Mouse (Mus musculus) bone marrow, adult 2 months (tissue): ENCODE measurements around the gene Fndc9. TPM values are rescaled to one million over a fixed set of nuclear protein-coding genes. Genes with fewer than 3 reads are reported as not detected.
A peak's percentile ranks its signal among the peaks of the same experiment; 100 is the strongest.

Experiments used
- H3K27ac ChIP-seq: fragments of 200-500 bp; 2 replicates; pipeline ENCODE4 v1.5.1; 2012; ENCODE audit warnings: low read depth, mild to moderate bottlenecking, control low read depth, inconsistent platforms, low read length; ENCODE audit not compliant: control insufficient read depth, poor library complexity, insufficient read depth
- H3K4me1 ChIP-seq: fragments of 200-500 bp; 2 replicates; pipeline ENCODE4 v1.6.1; 2011; ENCODE audit warnings: low read length; ENCODE audit not compliant: control insufficient read depth, insufficient read depth
- H3K4me3 ChIP-seq: fragments of 200-500 bp; replicated peaks from 2 replicates; pipeline ENCODE3; 2011; ENCODE audit warnings: mild to moderate bottlenecking, low read depth, low read length, control low read depth; ENCODE audit not compliant: control insufficient read depth
- CTCF ChIP-seq: fragments of 200-500 bp; IDR thresholded peaks from 2 replicates; pipeline ENCODE4 v1.5.1; 2011; ENCODE audit warnings: low read length, control low read depth; ENCODE audit not compliant: control insufficient read depth, insufficient read depth
- POLR2A ChIP-seq: fragments of 200-500 bp; IDR thresholded peaks from 2 replicates; pipeline ENCODE4 v1.6.1; 2011; ENCODE audit warnings: low read depth, mild to moderate bottlenecking, control low read depth, low read length, borderline replicate concordance; ENCODE audit not compliant: control insufficient read depth
- WGBS: fragments of 180-500 bp; shearing (Covaris S2); methylation state at CpG from one replicate; pipeline ENCODE4 v1.1.7; 2018; 5-methylcytosine and 5-hydroxymethylcytosine counted together
- polyA plus RNA-seq: library from polyadenylated mRNA; stranded (reverse); fragments of >200 nt; gene quantifications from 2 replicates; pipeline ENCODE4 v1.2.4, GENCODE M21; 2011; ENCODE audit warnings: low replicate concordance; ENCODE audit not compliant: missing spikeins, insufficient read depth, insufficient read length

The Fndc9 gene
- polyA plus RNA-seq, 1 experiment, result not detected

- Histone ChIP-seq H3K4me1 (no peaks in the 10 kb centered on the region), H3K4me3 (no peak overlapping the region), H3K27ac (no peak overlapping the region)
- 89% methylated on average over 8 of the region's 8 CpGs for WGBS
- TF ChIP-seq CTCF, result no peak
- no peak for TF ChIP-seq POLR2A
Observed at GRCm38 (mm10) chr11:46241985-46242384, 6.7 kb downstream of the Fndc9 start.

- H3K4me1 ChIP-seq, result no peaks in the 10 kb centered on the region
- TF ChIP-seq POLR2A (no peak), CTCF (no peak)
- WGBS, result 94% methylated on average over 23 of the region's 23 CpGs
- no peak overlapping the region for H3K27ac ChIP-seq
- no peak overlapping the region for H3K4me3 ChIP-seq
Observed at GRCm38 (mm10) chr11:46244731-46245604, 9.6 kb downstream of the Fndc9 start.

- WGBS, result 80% methylated on average over 8 of the region's 8 CpGs
- Histone ChIP-seq H3K27ac (no peak overlapping the region; the same call in 1 of the 2 replicates), H3K4me1 (no peaks in the 10 kb centered on the region), H3K4me3 (no peak overlapping the region)
- TF ChIP-seq POLR2A (no peak), CTCF (no peak)
Observed at GRCm38 (mm10) chr11:46245926-46246325, 10.6 kb downstream of the Fndc9 start.

GRCm38 (mm10) chr11:46246393-46246792, 11.1 kb downstream of the Fndc9 start:
- Histone ChIP-seq H3K27ac (no peak overlapping the region), H3K4me3 (no peak overlapping the region), H3K4me1 (no peaks in the 10 kb centered on the region)
- TF ChIP-seq POLR2A (no peak), CTCF (no peak)
- 79% methylated on average over 7 of the region's 7 CpGs for WGBS

GRCm38 (mm10) chr11:46248352-46248751, 13.0 kb downstream of the Fndc9 start:
- 82% methylated on average over 3 of the region's 3 CpGs for WGBS
- TF ChIP-seq CTCF, result no peak
- no peak for TF ChIP-seq POLR2A
- Histone ChIP-seq H3K27ac (no peak overlapping the region), H3K4me1 (no peaks in the 10 kb centered on the region), H3K4me3 (no peak overlapping the region)

- H3K27ac ChIP-seq, result no peak overlapping the region
- no peak overlapping the region for H3K4me3 ChIP-seq
- TF ChIP-seq CTCF (peak; percentile 97), POLR2A (no peak)
- no peaks in the 10 kb centered on the region for H3K4me1 ChIP-seq
- WGBS, result 38% methylated on average over 7 of the region's 7 CpGs
Observed at GRCm38 (mm10) chr11:46251994-46252393, 16.7 kb downstream of the Fndc9 start.

GRCm38 (mm10) chr11:46255291-46255690, 20.0 kb downstream of the Fndc9 start:
- WGBS, result 85% methylated on average over 2 of the region's 2 CpGs
- Histone ChIP-seq H3K27ac (no peak overlapping the region), H3K4me1 (no peaks in the 10 kb centered on the region), H3K4me3 (no peak overlapping the region)
- TF ChIP-seq POLR2A (no peak), CTCF (no peak)

- 80% methylated on average over 4 of the region's 4 CpGs for WGBS
Observed at GRCm38 (mm10) chr11:46258207-46258606, 22.9 kb downstream of the Fndc9 start.

More at GRCm38 (mm10) chr11:46258207-46258606, 22.9 kb downstream of the Fndc9 start:
- TF ChIP-seq CTCF (peak; percentile 36), POLR2A (no peak)
- H3K4me1 ChIP-seq, result no peaks in the 10 kb centered on the region
- H3K4me3 ChIP-seq, result no peak overlapping the region
- H3K27ac ChIP-seq, result no peak overlapping the region
